Mouse (Mus musculus) naive thymus-derived CD4-positive, alpha-beta T cell, adult 2 months (primary cell): ENCODE results near the gene Chml.

ENCODE experiments used
- DNase-seq: peaks from one replicate; pipeline ENCODE4 v3.0.0-alpha.2; 2011; ENCODE audit warnings: low read depth

Gene Chml

DNA sequence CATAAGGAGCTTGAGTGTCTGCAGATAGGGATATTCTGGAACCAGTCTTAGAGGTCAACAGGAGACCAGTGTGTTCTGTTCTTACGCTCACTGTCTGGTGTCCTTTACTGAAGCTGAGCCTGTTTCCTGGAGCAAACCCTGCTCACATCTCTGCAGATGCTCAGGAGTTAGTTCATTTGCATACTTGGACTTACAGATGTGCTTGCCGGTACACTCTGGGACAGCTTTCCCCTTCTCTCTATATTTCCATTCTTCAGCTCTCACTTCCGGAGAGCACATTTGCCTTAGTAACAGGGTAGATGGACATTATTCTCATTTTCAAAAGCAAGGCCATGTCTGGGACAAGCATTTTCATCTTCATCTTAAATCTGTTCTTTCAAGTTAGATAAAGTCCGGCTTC lies 44.1 kb downstream of the Chml start:
- no peak for DNase-seq

DNA sequence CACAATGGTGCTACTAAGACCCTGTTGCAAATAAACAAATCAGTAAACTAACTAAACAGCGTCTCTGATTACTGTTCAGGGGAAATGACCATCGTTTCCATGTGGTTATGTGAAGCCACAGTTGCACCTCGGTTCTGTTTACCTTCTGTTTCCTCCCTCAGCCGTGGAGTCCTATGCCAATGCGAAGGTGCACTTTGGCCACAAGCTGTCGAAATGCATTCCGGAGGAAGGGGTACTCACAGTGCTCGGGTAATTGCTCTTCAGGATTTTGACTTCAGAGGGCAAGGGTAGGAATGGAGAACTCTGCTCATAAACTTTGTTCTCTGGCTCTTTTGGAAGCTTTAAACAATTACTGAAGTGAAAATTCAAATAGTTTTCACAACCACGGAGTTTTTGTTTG lies 45.7 kb downstream of the Chml start:
- DNase-seq, result no peak

DNA sequence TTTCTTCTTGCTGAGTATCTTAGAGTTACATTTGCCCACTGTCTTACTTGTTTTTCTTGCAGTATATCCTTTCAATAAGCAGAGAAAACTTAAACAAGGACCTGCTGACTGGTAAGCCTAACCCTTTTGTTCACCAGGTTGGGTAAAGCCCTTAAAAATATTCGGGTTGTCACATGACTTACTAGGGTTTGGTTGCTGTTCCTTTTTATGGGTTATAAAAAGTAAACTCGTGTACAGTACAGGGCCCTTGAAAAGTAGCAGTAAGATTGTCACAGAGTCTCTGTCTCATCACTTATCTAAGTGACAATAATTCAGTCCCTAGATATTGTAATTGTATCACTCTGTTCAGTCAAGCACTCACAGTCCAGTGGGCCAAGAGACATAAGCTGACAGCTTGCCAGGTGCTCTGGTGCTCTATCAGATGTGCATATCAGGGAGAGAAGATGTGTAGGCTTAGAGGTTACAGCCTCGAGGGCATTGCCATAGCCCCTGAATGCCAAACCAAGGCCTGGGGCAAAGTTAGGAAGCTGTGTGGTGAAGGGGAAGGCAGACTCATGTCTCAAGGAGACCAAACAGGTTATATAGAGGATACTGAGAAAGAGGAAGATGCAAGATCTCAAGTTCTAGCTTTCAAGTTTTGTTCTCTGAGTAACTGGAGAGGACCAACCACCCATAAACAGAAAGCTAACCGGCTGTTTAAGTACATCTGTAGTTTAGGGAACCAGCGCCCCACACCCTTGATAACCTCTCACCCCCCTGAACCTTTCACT lies 49.0 kb downstream of the Chml start:
- no peak for DNase-seq

DNA sequence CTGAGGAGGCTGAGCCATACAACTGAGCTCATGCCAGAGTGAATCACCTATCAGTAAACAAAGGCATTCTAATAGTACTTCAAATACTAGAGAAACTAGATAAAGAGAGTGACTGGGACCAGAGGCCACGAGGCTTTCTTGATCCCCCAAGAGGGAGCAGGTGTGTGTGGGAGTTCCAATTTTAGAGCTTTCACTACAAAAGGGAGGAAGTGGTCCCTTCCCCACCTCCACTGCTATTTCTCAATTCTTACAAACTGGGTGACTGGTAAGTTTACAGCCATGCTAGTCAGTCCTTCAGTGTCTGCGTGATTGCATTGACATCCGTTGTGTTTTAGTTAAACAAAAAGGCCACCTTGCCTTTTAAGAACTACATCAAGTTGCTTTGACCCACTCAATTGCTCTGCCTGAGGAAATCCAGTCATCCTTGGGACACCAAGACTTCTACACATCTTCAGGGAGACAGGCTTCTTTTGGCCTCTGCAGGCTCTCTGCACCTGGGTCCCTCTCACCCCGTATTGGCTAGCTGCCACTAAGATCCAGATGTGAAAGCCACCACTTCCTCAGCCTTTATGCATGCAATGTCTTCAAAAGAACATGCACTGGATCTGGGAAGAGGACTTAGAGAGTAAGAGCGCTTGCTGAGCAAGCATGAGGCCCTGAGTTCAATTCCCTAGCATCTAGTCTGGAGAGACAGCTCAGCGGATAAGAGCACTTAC lies 52.1 kb downstream of the Chml start:
- DNase-seq, result no peak

DNA sequence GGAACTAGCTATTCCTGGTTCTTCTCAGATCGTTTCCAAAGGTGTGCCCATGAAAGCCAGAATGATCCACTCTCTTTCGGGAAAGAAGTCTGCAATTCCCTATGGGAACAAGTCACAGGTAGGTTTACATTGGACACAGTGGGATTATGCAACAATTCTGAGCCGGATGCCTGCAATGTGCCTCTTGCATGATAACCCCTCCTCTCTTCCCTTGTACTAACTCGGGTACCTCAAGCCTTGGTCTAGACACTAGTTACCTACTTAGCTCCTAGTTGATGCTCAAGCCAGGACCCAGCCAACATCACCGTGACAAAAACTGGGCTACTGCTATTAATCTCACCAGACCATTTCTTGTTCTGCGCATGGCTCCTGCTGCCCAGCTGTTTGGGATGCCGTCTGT lies 53.6 kb downstream of the Chml start:
- no peak for DNase-seq

DNA sequence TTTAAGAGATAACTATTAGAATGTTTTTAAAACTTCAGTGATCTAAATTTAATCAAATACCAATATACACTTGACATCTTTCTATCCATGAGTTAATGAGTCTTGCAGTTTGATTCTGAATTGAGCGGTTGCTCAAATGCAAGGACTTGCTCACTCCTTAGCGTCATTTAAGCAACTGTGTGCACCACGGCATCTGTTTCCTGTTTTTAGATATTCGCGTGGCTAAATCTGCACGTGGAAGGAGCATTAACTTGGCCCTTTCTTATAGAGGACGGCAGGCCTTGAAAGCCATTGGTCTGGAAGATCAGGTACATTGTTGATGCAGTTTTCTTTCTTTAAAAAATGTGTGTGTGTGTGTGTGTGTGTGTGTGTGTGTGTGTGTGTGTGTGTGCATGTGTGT lies 55.0 kb downstream of the Chml start:
- no peak for DNase-seq

DNA sequence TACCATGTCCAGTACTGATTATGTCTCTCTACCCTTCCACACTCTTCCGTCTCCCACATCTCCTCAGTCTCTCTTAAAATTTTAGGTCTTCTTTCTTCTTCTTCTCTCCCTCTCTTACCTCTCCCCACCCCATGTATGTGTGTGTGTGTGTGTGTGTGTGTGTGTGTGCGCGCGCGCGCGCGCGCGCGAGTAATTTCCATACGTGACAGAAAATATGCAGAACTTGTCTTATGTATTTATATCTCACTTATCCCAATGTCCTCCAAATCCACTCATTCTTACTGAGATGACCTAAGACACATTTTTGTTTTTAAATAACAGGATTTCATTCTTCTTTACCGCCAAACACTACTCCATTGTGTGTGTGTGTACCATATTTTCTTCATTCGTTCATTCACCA lies 60.2 kb downstream of the Chml start:
- no peak for DNase-seq
